ENCODE assay signal across 1 mouse cellular context in the genomic region with DNA sequence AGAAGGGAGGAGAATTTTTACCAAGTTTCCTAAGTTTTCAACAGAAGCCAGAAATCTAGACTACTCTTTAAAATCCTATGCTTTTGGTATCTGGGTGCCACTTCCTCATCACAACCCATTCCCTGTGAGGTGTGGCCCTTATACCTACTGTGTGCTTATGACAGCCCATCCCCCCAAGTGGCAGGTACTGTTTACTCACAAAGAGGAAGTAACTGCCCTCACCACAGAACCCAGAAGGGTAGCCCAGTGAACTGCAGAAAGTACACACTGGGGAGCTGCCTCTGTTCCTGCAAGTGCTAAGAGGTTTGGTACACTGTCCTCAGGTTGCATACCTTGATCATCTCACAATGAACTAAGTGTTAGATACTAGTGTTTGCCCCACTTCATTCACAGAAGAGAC.
TF ChIP-seq lines count a peak whose summit lies in the region.

No protein-coding gene starts in this region.

TF ChIP-seq in MEL, 35 proteins besides CTCF, POLR2A, EP300 and RAD21 (continued from another document):
- TF ChIP-seq TCF12 (IDR thresholded peaks at IDR 0.05; ENCODE audit: low read depth, low read length): no peak
- TF ChIP-seq JUND (IDR thresholded peaks at IDR 0.05; ENCODE audit: low read depth, low read length): no peak
- TF ChIP-seq CHD1 (IDR thresholded peaks at IDR 0.05; ENCODE audit: low read depth, low read length): 0 out of 2 replicates have a peak, but pooled peaks have one; percentile 36
- TF ChIP-seq MXI1 (IDR thresholded peaks at IDR 0.05; ENCODE audit: low read depth, low read length): no peak
- no peak for TF ChIP-seq ZMIZ1 (IDR thresholded peaks at IDR 0.05; ENCODE audit: low read depth, low read length)
- no peak for TF ChIP-seq SMC3 (IDR thresholded peaks at IDR 0.05; ENCODE audit: low read depth, low read length)
- TF ChIP-seq MYC (IDR thresholded peaks at IDR 0.05; ENCODE audit: low read depth, low read length): no peak
- no peak for TF ChIP-seq MEF2A (IDR thresholded peaks at IDR 0.05; ENCODE audit: extremely low read depth, insufficient replicate concordance, low read depth, low read length, poor library complexity, severe bottlenecking)
- TF ChIP-seq KAT2A (conservative IDR thresholded peaks at IDR 0.05; ENCODE audit: low read depth, low read length): no peak
- TF ChIP-seq MYB (IDR thresholded peaks at IDR 0.05; ENCODE audit: low read depth, low read length): no peak
- peak; percentile 50 for TF ChIP-seq CHD2 (IDR thresholded peaks at IDR 0.05; ENCODE audit: low read length)
- TF ChIP-seq HCFC1 (IDR thresholded peaks at IDR 0.05; ENCODE audit: low read depth, low read length): no peak
- TF ChIP-seq ZKSCAN1 (IDR thresholded peaks at IDR 0.05; ENCODE audit: low read depth, low read length): peak; percentile 99
- no peak for TF ChIP-seq POLR2AphosphoS2 (IDR thresholded peaks at IDR 0.05; ENCODE audit: low read length)
- TF ChIP-seq MAZ (IDR thresholded peaks at IDR 0.05; ENCODE audit: low read depth, low read length): no peak
- no peak for TF ChIP-seq NELFE (IDR thresholded peaks at IDR 0.05; ENCODE audit: low read depth, low read length)
- TF ChIP-seq RCOR1 (IDR thresholded peaks at IDR 0.05; ENCODE audit: low read depth, low read length): 0 out of 2 replicates have a peak, but pooled peaks have one; percentile 27
- TF ChIP-seq USF1 (IDR thresholded peaks at IDR 0.05; ENCODE audit: low read depth, low read length): no peak
- no peak for TF ChIP-seq ETS1 (IDR thresholded peaks at IDR 0.05; ENCODE audit: low read depth, low read length)
- peak; percentile 66 for TF ChIP-seq SIN3A (IDR thresholded peaks at IDR 0.05; ENCODE audit: low read length)
- no peak for TF ChIP-seq GABPA (IDR thresholded peaks at IDR 0.05; ENCODE audit: low read depth, low read length)
- no peak for TF ChIP-seq MAFK (IDR thresholded peaks at IDR 0.05; ENCODE audit: borderline replicate concordance, low read depth, low read length)
